Mouse (Mus musculus) stomach, postnatal 0 days (tissue): Measurements from ENCODE around the gene Lbx1.

Experiments used
- CTCF ChIP-seq: IDR thresholded peaks from 2 replicates; pipeline ENCODE4 v1.5.1; 2016; ENCODE audit warnings: antibody characterized with exemption, low read depth, mild to moderate bottlenecking, moderate library complexity
- EP300 ChIP-seq: optimal IDR thresholded peaks from 2 replicates; pipeline ENCODE3; 2016; ENCODE audit warnings: antibody characterized with exemption

DNA sequence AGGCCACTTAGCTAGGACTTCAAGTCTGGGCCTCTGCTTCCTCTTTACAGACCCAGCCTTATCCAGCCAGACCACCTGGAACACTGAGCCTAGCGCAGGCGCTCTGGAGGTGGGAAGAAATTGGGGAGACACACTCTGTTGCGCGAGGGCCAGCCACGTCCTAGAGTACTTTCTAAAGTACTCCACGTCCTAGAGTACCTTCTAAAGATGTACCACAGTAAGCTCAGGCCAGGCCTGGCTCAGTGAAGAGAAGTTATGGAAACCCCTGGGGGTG, 11.4 kb downstream of the Lbx1 start:
- TF ChIP-seq CTCF (no peak), EP300 (no peak)
